Mouse (Mus musculus): ENCODE measurements around the gene Eng. TPM values are rescaled to one million over a fixed set of nuclear protein-coding genes. Genes with fewer than 3 reads are reported as not detected.

Gene Eng
- polyA plus RNA-seq, 1 experiment from 2014 or later: 24.8 TPM

GRCm38 (mm10) chr2:32608141-32608777 is 38.1 kb upstream of the Eng start:
- Histone ChIP-seq H3K9me3 (no peaks in the 10 kb centered on the region), H3K4me2 (replicated peaks) (peak overlapping the region; percentile 91), H3K27me3 (peaks cover 7% of the 10 kb centered on the region; the same call in 1 of the 2 replicates), H3K4me1 (replicated peaks) (peaks cover 26% of the 10 kb centered on the region), H3K27ac (no peak overlapping the region), H3K36me3 (no peaks in the 10 kb centered on the region), H3K9ac (replicated peaks) (no peak overlapping the region), H3K4me3 (replicated peaks) (peak overlapping the region; percentile 8; the same call in 1 of the 2 replicates)
- 8% methylated on average over 25 of the region's 25 CpGs for WGBS
- ATAC-seq: peak; percentile 51

GRCm38 (mm10) chr2:32608778-32609435 is 37.5 kb upstream of the Eng start:
- Histone ChIP-seq H3K9me3 (no peaks in the 10 kb centered on the region), H3K27me3 (peaks cover 7% of the 10 kb centered on the region; the same call in 1 of the 2 replicates), H3K4me3 (replicated peaks) (0 out of 2 replicates have a peak overlapping the region, but pooled peaks have one; percentile 8), H3K36me3 (no peaks in the 10 kb centered on the region), H3K4me1 (replicated peaks) (peaks cover 26% of the 10 kb centered on the region), H3K27ac (no peak overlapping the region), H3K9ac (replicated peaks) (no peak overlapping the region; the same call in 1 of the 2 replicates), H3K4me2 (replicated peaks) (peak overlapping the region; percentile 91)
- whole genome bisulfite sequencing: 43% methylated on average over 18 of the region's 18 CpGs
- ATAC-seq: no peak

- Histone ChIP-seq H3K27ac (no peak overlapping the region), H3K4me3 (replicated peaks) (peak overlapping the region; percentile 24), H3K4me1 (replicated peaks) (peaks cover 26% of the 10 kb centered on the region), H3K9me3 (no peaks in the 10 kb centered on the region), H3K9ac (replicated peaks) (0 out of 2 replicates have a peak overlapping the region, but pooled peaks have one; percentile 30), H3K36me3 (peaks cover 9% of the 10 kb centered on the region; the same call in 1 of the 2 replicates), H3K4me2 (replicated peaks) (peak overlapping the region; percentile 49), H3K27me3 (peaks cover 7% of the 10 kb centered on the region; the same call in 1 of the 2 replicates)
- WGBS: 17% methylated on average over 23 of the region's 23 CpGs
- ATAC-seq: no peak
These were observed 35.7 kb upstream of the Eng start for GRCm38 (mm10) chr2:32610610-32611229.

DNA sequence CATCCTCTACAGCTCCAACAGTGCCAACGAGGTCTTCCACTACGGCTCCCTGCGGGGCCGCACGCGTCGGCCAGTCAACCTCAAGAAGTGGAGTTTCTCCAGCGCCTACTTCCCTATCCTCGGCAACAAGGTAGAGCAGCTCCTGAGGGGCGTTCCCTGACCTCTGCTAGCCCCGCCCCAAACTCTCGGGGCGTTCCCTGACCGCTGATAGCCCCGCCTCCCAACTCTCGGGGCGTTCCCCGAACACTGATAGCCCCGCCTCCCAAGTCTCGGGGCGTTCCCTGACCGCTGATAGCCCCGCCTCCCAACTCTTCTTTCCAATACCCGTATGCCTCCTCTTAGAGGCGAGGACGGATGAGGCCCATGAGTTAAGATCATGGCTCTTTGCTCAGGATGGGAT is 34.1 kb upstream of the Eng start:
- ATAC-seq: no peak
- WGBS: 66% methylated on average over 26 of the region's 26 CpGs

DNA sequence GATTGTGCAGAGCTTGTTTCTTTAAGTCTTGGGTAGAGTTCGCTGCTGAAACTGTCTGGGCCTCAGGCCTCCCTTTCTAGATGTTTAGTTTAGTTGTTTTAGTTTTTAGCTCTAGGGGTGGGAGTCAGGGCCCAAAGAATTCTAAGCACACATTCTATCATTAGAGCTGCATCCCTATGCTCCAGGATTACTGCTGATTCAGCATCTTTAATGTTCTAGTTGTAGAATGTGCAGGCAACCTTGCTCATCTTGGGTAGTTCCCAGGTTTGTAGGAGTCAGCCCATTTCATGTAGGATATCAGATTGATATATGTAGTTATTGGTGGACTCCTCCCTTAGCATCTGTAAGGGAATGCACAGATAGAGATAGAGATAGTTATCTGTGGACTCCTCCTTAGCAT is 29.3 kb upstream of the Eng start:
- Histone ChIP-seq H3K4me2 (replicated peaks) (no peak overlapping the region), H3K9ac (replicated peaks) (no peak overlapping the region), H3K4me3 (replicated peaks) (no peak overlapping the region), H3K4me1 (replicated peaks) (peaks cover 38% of the 10 kb centered on the region), H3K27me3 (no peaks in the 10 kb centered on the region), H3K27ac (no peak overlapping the region), H3K9me3 (0 out of 2 replicates have a peak, but pooled peaks cover 3% of the 10 kb centered on the region), H3K36me3 (peaks cover 14% of the 10 kb centered on the region; the same call in 1 of the 2 replicates)
- no peak for ATAC-seq
- 97% methylated on average over 1 of the region's 1 CpGs for WGBS

More for the DNA sequence above, 34.1 kb upstream of the Eng start:
- Histone ChIP-seq H3K4me2 (replicated peaks) (no peak overlapping the region), H3K27ac (no peak overlapping the region), H3K4me3 (replicated peaks) (no peak overlapping the region), H3K9me3 (no peaks in the 10 kb centered on the region), H3K27me3 (peaks cover 6% of the 10 kb centered on the region; the same call in 1 of the 2 replicates), H3K9ac (replicated peaks) (no peak overlapping the region), H3K36me3 (peaks cover 9% of the 10 kb centered on the region; the same call in 1 of the 2 replicates), H3K4me1 (replicated peaks) (peaks cover 23% of the 10 kb centered on the region)

GRCm38 (mm10) chr2:32617601-32618000 is 28.8 kb upstream of the Eng start:
- Histone ChIP-seq H3K4me2 (replicated peaks) (no peak overlapping the region), H3K27me3 (no peaks in the 10 kb centered on the region), H3K4me3 (replicated peaks) (no peak overlapping the region), H3K9ac (replicated peaks) (no peak overlapping the region), H3K27ac (no peak overlapping the region), H3K9me3 (0 out of 2 replicates have a peak, but pooled peaks cover 3% of the 10 kb centered on the region), H3K36me3 (peaks cover 14% of the 10 kb centered on the region; the same call in 1 of the 2 replicates), H3K4me1 (replicated peaks) (peaks cover 38% of the 10 kb centered on the region)
- ATAC-seq: no peak
- WGBS: 91% methylated on average over 4 of the region's 4 CpGs

DNA sequence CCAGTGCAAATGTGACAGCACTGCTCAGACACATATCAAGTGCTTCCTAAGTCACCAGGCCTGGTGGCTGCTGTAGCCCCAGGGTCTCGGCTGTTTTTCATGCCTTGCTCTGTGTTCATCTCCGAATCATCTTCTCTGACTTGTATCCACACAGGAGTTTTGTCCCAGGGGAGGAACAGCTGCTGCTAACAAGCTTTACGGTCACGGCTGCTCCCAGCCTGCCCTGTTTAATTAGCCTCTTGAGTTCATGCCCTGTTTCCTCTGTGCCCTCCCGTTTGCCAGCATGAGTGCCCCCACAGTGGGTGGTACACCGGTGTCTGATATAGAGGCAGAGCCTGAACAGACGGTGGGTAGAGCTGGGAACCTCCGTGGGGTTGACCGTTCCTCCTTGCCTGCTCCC is 28.3 kb upstream of the Eng start:
- ATAC-seq: no peak
- Histone ChIP-seq H3K27me3 (no peaks in the 10 kb centered on the region), H3K36me3 (peaks cover 14% of the 10 kb centered on the region; the same call in 1 of the 2 replicates), H3K4me3 (replicated peaks) (no peak overlapping the region), H3K9me3 (0 out of 2 replicates have a peak, but pooled peaks cover 3% of the 10 kb centered on the region), H3K9ac (replicated peaks) (no peak overlapping the region), H3K4me2 (replicated peaks) (no peak overlapping the region), H3K27ac (no peak overlapping the region), H3K4me1 (replicated peaks) (peaks cover 38% of the 10 kb centered on the region)
- 53% methylated on average over 9 of the region's 9 CpGs for WGBS

GRCm38 (mm10) chr2:32620682-32621516 is 25.5 kb upstream of the Eng start:
- no peak overlapping the region for H3K4me3 ChIP-seq (replicated peaks)
- H3K4me1 ChIP-seq (replicated peaks): peaks cover 53% of the 10 kb centered on the region
- H3K27me3 ChIP-seq: no peaks in the 10 kb centered on the region
- 56% methylated on average over 4 of the region's 4 CpGs for WGBS
- H3K36me3 ChIP-seq: peaks cover 5% of the 10 kb centered on the region; the same call in 1 of the 2 replicates
- H3K4me2 ChIP-seq (replicated peaks): no peak overlapping the region
- peak overlapping the region; percentile 32; the same call in 1 of the 2 replicates for H3K27ac ChIP-seq
- 0 out of 2 replicates have a peak, but pooled peaks cover 3% of the 10 kb centered on the region for H3K9me3 ChIP-seq
- no peak overlapping the region for H3K9ac ChIP-seq (replicated peaks)
- ATAC-seq: no peak

GRCm38 (mm10) chr2:32621517-32621859 is 24.9 kb upstream of the Eng start, which contains the start of gene Ak1:
Gene Ak1, plus strand, starts transcription at chr2:32621758.
- H3K27ac ChIP-seq: peak within 1 kb of the TSS; percentile 32; the same call in 1 of the 2 replicates
- H3K4me1 ChIP-seq (replicated peaks): peaks cover 59% of the 10 kb centered on the region
- no peak for ATAC-seq
- 58% methylated on average over 7 of the region's 7 CpGs for WGBS
- H3K27me3 ChIP-seq: no peaks in the 10 kb centered on the region
- H3K4me2 ChIP-seq (replicated peaks): no peak within 1 kb of the TSS
- no peak within 1 kb of the TSS for H3K9ac ChIP-seq (replicated peaks)
- H3K9me3 ChIP-seq: 0 out of 2 replicates have a peak, but pooled peaks cover 3% of the 10 kb centered on the region
- H3K36me3 ChIP-seq: peaks cover 5% of the 10 kb centered on the region; the same call in 1 of the 2 replicates
- H3K4me3 ChIP-seq (replicated peaks): no peak within 1 kb of the TSS

GRCm38 (mm10) chr2:32624111-32624748 is 22.2 kb upstream of the Eng start:
- Histone ChIP-seq H3K27ac (no peak overlapping the region), H3K9me3 (no peaks in the 10 kb centered on the region), H3K27me3 (no peaks in the 10 kb centered on the region), H3K4me2 (replicated peaks) (no peak overlapping the region), H3K9ac (replicated peaks) (no peak overlapping the region), H3K4me3 (replicated peaks) (no peak overlapping the region), H3K36me3 (no peaks in the 10 kb centered on the region), H3K4me1 (replicated peaks) (peaks cover 73% of the 10 kb centered on the region)
- no peak for ATAC-seq
- 77% methylated on average over 5 of the region's 5 CpGs for WGBS
